Mouse (Mus musculus) olfactory bulb, adult 2 months (tissue): ENCODE measurements around the gene Rnf24.

Experiments
- CTCF ChIP-seq: fragments of 200-500 bp; IDR thresholded peaks from 2 replicates; pipeline ENCODE4 v1.5.1; 2012; ENCODE audit warnings: low read depth, mild to moderate bottlenecking, low read length, moderate library complexity; ENCODE audit not compliant: insufficient read depth
- POLR2A ChIP-seq: fragments of 200-500 bp; IDR thresholded peaks from 2 replicates; pipeline ENCODE4 v1.6.1; 2012; ENCODE audit warnings: mild to moderate bottlenecking, low read depth, low read length, moderate library complexity; ENCODE audit not compliant: insufficient read depth

- no peak for TF ChIP-seq CTCF
- TF ChIP-seq POLR2A, result no peak
Measured at GRCm38 (mm10) chr2:131385176-131385575, 32.5 kb upstream of the Rnf24 start.
